Mouse (Mus musculus): Measurements from ENCODE around the gene Arhgap33. TPM values are rescaled to one million over a fixed set of nuclear protein-coding genes. Genes with fewer than 3 reads are reported as not detected.
"Not testable (repeated sequence)": the region's sequence is repeated elsewhere in the genome, so short reads cannot be mapped to it uniquely, and the experiment has no call there.

Gene Arhgap33
- polyA plus RNA-seq, 1 experiment = 24.0 TPM

DNA sequence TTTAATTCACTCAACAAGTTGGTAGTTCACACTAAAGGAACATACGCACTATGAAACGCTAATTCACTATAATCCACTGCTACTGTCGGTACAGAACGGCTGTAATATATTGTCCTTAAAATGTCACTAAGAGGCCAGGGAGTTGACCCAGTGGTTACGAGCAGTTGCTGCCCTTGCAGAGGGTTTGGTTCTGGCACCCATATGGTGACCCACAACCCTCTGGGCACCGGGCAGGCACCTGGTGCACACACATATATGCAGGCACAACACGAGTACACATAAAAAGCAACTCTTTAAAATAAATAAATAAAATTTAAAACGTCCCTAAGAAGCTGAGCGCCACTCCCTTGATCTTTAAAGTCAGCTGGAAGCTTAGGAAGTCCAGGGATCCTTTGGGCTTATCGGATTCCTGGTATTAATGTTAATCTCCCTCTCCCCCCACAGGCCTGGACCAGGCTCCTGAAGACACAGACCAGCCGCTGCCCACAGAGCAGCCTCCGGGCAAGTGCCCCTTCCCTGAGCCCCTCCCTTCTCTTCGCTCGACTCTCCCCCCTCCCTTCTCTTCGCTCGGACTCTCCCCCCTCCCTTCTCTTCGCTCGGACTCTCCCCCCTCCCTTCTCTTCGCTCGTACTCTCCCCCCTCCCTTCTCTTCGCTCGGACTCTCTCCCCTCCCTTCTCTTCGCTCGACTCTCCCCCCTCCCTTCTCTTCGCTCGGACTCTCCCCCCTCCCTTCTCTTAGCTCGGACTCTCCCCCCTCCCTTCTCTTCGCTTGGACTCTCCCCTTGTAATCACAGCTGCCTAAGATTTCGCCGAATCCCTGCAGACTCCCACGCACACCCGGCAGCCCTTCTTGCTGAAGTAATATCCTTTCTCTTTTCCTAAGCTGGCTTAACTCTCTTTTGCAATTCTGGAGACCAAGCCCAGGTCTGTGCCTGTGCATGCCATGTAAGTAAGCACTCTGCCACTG is 57.2 kb downstream of the Arhgap33 start:
- 10% methylated on average over 24 of the region's 32 CpGs for WGBS
- H3K4me3 ChIP-seq (replicated peaks; ENCODE audit: extremely low read depth, low read depth, low read length) = no peak overlapping the region
- H3K4me1 ChIP-seq (ENCODE audit: control insufficient read depth, insufficient read depth, low read length) = no peaks in the 10 kb centered on the region
- no peak for DNase-seq
- TF ChIP-seq CTCF (IDR thresholded peaks at IDR 0.05; ENCODE audit: insufficient read depth, low read length) (no peak), POLR2A (IDR thresholded peaks at IDR 0.05; ENCODE audit: borderline replicate concordance, extremely low read depth, low read depth, low read length) (no peak)

DNA sequence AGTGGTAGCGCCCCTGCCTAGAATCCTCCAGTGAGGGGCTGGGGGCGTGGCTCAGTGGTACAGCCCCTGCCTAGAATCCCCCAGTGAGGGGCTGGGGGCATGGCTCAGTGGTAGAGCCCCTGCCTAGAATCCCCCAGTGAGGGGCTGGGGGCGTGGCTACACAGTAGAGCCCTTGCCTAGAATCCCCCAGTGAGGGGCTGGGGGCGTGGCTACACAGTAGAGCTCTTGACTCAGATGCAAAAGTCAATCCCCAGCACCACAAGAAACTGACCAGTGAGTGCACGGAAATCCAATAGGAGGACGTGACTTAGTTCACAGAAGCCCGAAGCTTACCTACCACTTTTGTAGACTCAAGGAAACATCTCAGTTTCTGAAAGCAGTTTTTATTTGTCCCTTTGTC is 58.7 kb downstream of the Arhgap33 start:
- not testable (repeated sequence) for H3K4me3 ChIP-seq (replicated peaks; ENCODE audit: extremely low read depth, low read depth, low read length); DNase-seq; H3K4me1 ChIP-seq (ENCODE audit: control insufficient read depth, insufficient read depth, low read length)
- WGBS = 78% methylated on average over 6 of the region's 7 CpGs

- DNase-seq = no peak
- Histone ChIP-seq H3K4me3 (replicated peaks; ENCODE audit: extremely low read depth, low read depth, low read length) (no peak overlapping the region), H3K4me1 (ENCODE audit: control insufficient read depth, insufficient read depth, low read length) (no peaks in the 10 kb centered on the region)
- TF ChIP-seq POLR2A (IDR thresholded peaks at IDR 0.05; ENCODE audit: borderline replicate concordance, extremely low read depth, low read depth, low read length) (no peak), CTCF (IDR thresholded peaks at IDR 0.05; ENCODE audit: insufficient read depth, low read length) (no peak)
- WGBS = 59% methylated on average over 4 of the region's 4 CpGs
Observed at GRCm38 (mm10) chr7:30474999-30475398, 59.9 kb downstream of the Arhgap33 start.

DNA sequence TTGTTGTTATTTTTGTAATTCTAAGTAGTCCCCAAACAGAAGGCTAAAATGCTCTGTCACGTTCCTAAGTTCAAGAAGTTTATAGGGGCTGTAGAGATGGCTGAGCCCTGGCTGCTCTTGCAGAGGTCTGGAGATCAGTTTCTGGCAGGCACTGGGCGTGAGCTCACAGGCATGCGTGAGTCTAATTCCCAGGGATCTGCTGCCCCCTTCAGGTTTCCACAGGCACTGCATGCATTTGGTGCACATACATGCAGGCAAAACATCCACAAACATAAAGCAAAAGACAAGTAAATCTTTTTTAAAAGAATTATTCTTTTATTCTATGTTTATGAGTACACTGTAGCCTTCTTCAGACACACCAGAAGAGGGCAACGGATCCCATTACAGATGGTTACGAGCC is 62.4 kb downstream of the Arhgap33 start:
- 41% methylated on average over 5 of the region's 5 CpGs for WGBS
- TF ChIP-seq CTCF (IDR thresholded peaks at IDR 0.05; ENCODE audit: insufficient read depth, low read length) (peak; percentile 44; the same call in 1 of the 2 replicates), POLR2A (IDR thresholded peaks at IDR 0.05; ENCODE audit: borderline replicate concordance, extremely low read depth, low read depth, low read length) (no peak)
- DNase-seq = peak; percentile 12
- no peak overlapping the region for H3K4me3 ChIP-seq (replicated peaks; ENCODE audit: extremely low read depth, low read depth, low read length)
- H3K4me1 ChIP-seq (ENCODE audit: control insufficient read depth, insufficient read depth, low read length) = no peaks in the 10 kb centered on the region

Other genes starting within 250 kb of the Arhgap33 start
- gene Clip3, start 243.3 kb downstream of the Arhgap33 start, polyA plus RNA-seq (2012; rRNA removed) = 7.7 and 7.9 TPM in 2 replicates
- 141 and 163 TPM in 2 replicates for gene Alkbh6, start 226.3 kb downstream of the Arhgap33 start, polyA plus RNA-seq (2012; rRNA removed)
- 14.5 and 21.5 TPM in 2 replicates for gene Syne4, start 220.3 kb downstream of the Arhgap33 start, polyA plus RNA-seq (2012; rRNA removed)
- 0.50 and 0.55 TPM in 2 replicates for gene E130208F15Rik, start 213.3 kb downstream of the Arhgap33 start, polyA plus RNA-seq (2012; rRNA removed)
- gene Sdhaf1, start 211.2 kb downstream of the Arhgap33 start, polyA plus RNA-seq (2012; rRNA removed) = 14.2 and 21.4 TPM in 2 replicates
- gene Lrfn3, start 172.3 kb downstream of the Arhgap33 start, polyA plus RNA-seq (2012; rRNA removed) = 8.7 and 10.9 TPM in 2 replicates
- 328 and 425 TPM in 2 replicates for gene Tyrobp, start 121.3 kb downstream of the Arhgap33 start, polyA plus RNA-seq (2012; rRNA removed)
- 33.9 and 37.1 TPM in 2 replicates for gene Hcst, start 115.2 kb downstream of the Arhgap33 start, polyA plus RNA-seq (2012; rRNA removed)
- gene Nfkbid, start 113.3 kb downstream of the Arhgap33 start, polyA plus RNA-seq (2012; rRNA removed) = 7.2 and 8.6 TPM in 2 replicates
- gene Aplp1, start 89.5 kb downstream of the Arhgap33 start, polyA plus RNA-seq (2012; rRNA removed) = 9.5 and 11.8 TPM in 2 replicates
- not detected in 2 replicates for gene Kirrel2, start 77.4 kb downstream of the Arhgap33 start, polyA plus RNA-seq (2012; rRNA removed)
- gene Nphs1, start 76.7 kb downstream of the Arhgap33 start, polyA plus RNA-seq (2012; rRNA removed) = not detected in 2 replicates
- gene Prodh2, start 41.4 kb downstream of the Arhgap33 start, polyA plus RNA-seq (2012; rRNA removed) = 0.12 TPM in 1 of 2 replicates, not detected in the other
- gene Hspb6, start 17.1 kb upstream of the Arhgap33 start, polyA plus RNA-seq (2012; rRNA removed) = 50.5 and 129 TPM in 2 replicates
- 10.2 and 12.4 TPM in 2 replicates for gene Proser3, start 17.2 kb upstream of the Arhgap33 start, polyA plus RNA-seq (2012; rRNA removed)
- 27.1 and 29.4 TPM in 2 replicates for gene Lin37, start 24.8 kb upstream of the Arhgap33 start, polyA plus RNA-seq (2012; rRNA removed)
- 47.6 and 50.1 TPM in 2 replicates for gene U2af1l4, start 28.2 kb upstream of the Arhgap33 start, polyA plus RNA-seq (2012; rRNA removed)
- 2.2 and 3.9 TPM in 2 replicates for gene Gm49396, start 28.3 kb upstream of the Arhgap33 start, polyA plus RNA-seq (2012; rRNA removed)
- gene Psenen, start 28.6 kb upstream of the Arhgap33 start, polyA plus RNA-seq (2012; rRNA removed) = 92.5 and 133 TPM in 2 replicates
- gene Igflr1, start 30.4 kb upstream of the Arhgap33 start, polyA plus RNA-seq (2012; rRNA removed) = 9.6 and 12.0 TPM in 2 replicates
- 49.9 and 58.6 TPM in 2 replicates for gene Kmt2b, start 53.7 kb upstream of the Arhgap33 start, polyA plus RNA-seq (2012; rRNA removed)
- 5.1 and 5.7 TPM in 2 replicates for gene Zbtb32, start 63.8 kb upstream of the Arhgap33 start, polyA plus RNA-seq (2012; rRNA removed)
- gene Upk1a, start 77.8 kb upstream of the Arhgap33 start, polyA plus RNA-seq (2012; rRNA removed) = 8.5 and 8.6 TPM in 2 replicates
- 183 and 273 TPM in 2 replicates for gene Cox6b1, start 91.1 kb upstream of the Arhgap33 start, polyA plus RNA-seq (2012; rRNA removed)
- not detected in 2 replicates for gene Etv2, start 100.8 kb upstream of the Arhgap33 start, polyA plus RNA-seq (2012; rRNA removed)
- 78.0 and 79.7 TPM in 2 replicates for gene Rbm42, start 115.3 kb upstream of the Arhgap33 start, polyA plus RNA-seq (2012; rRNA removed)
- gene Haus5, start 129.9 kb upstream of the Arhgap33 start, polyA plus RNA-seq (2012; rRNA removed) = 9.9 and 13.0 TPM in 2 replicates
- not detected in 2 replicates for gene Pmis2, start 136.5 kb upstream of the Arhgap33 start, polyA plus RNA-seq (2012; rRNA removed)
- not detected in 2 replicates for gene 2200002J24Rik, start 163.9 kb upstream of the Arhgap33 start, polyA plus RNA-seq (2012; rRNA removed)
- gene Atp4a, start 177.1 kb upstream of the Arhgap33 start, polyA plus RNA-seq (2012; rRNA removed) = not detected in 2 replicates
- 122 and 154 TPM in 2 replicates for gene Tmem147, start 194.5 kb upstream of the Arhgap33 start, polyA plus RNA-seq (2012; rRNA removed)
- 0.27 and 0.40 TPM in 2 replicates for gene Gapdhs, start 208.6 kb upstream of the Arhgap33 start, polyA plus RNA-seq (2012; rRNA removed)
- 3.8 and 60.4 TPM in 2 replicates for gene Sbsn, start 216.4 kb upstream of the Arhgap33 start, polyA plus RNA-seq (2012; rRNA removed)
- gene Dmkn, start 228.7 kb upstream of the Arhgap33 start, polyA plus RNA-seq (2012; rRNA removed) = 43.8 and 486 TPM in 2 replicates